Mouse (Mus musculus): ENCODE data around the gene Olfr1290.

GRCm38 (mm10) chr2:111517451-111517850 is 23.8 kb upstream of the Olfr1290 start:
- TF ChIP-seq NANOG (IDR thresholded peaks at IDR 0.05; ENCODE audit: borderline replicate concordance, low read length) (no peak), CTCF (conservative IDR thresholded peaks at IDR 0.05; ENCODE audit: low read length) (no peak)

Measured in E14TG2a.4 (cell line).